Mouse (Mus musculus): Measurements from ENCODE around the gene Mapkbp1.

GRCm38 (mm10) chr2:119971316-119971715 is 1.2 kb upstream of the Mapkbp1 start:
- no peak for TF ChIP-seq CTCF (IDR thresholded peaks at IDR 0.05; ENCODE audit: low read depth)
- TF ChIP-seq EP300 (IDR thresholded peaks at IDR 0.05; ENCODE audit: low read depth) = no peak

Measured in liver, embryonic 14.5 days (tissue).